Mouse (Mus musculus) urinary bladder, postnatal 36 days (tissue): Measurements from ENCODE around the gene Commd3.

Source experiments
- DNase-seq, 2 experiments: peaks; one replicate each; pipeline ENCODE4 v3.0.0; 2022; ENCODE audit warnings: low spot score in 2 of 2, mixed read lengths in 1 of 2

The Commd3 gene

DNA sequence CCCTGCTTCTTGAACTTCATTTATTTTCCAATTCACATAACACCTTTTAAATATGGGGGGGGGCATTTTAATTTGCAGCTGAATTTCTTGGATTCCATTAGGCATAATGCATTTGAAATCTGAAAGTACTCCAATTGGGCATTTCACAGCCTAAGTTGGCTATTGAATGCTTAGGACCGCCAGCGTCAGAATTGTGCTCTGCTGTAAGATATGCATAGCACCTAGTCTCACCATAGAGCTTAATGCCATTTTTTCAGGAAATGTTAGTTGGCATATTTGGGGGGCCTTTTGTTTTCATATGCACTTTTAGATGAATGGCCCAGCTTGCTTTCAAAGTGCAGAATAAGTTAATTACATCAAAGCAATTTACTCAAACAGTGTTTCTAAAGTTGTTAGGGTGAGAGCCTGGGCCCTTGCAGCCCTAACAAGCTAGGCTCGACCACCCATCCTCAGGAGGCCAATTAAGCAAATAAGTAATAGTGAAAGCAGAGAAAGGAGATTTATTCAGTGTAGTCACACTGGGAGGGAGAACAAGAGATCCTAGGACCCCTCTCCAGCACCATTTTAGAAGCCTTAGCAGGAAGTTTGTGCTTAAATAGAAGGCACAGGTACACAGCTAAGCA is 50.1 kb downstream of the Commd3 start:
- no peak for DNase-seq

DNA sequence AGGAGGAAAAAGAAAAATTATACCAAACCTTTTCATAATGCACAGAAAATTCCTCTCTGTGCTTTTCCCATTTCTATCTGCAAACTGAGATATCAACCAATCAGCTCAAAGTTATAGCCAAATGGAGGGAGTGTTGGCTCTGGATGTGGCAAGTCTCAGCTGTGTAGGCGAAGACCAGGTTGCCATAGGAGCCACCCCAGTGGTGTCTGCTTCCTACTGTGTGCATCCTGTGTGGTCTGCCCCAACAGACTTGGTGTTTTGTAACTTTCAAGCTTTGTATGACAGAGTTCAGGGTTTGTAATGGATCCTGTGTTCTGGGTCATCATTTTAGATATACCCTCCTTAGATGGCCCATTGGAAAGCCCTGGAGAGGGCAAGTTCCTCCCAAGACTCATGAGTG is 52.3 kb downstream of the Commd3 start:
- DNase-seq, result no peak
